Mouse (Mus musculus): ENCODE measurements at regions not wholly inside any gene's neighbourhood (a gene's known extent, or its start where the extent isn't known, plus 50 kb on each side); places are given as distances from the start of the nearest gene placed in this dataset.

GRCm38 (mm10) chr13:26594313-26594712 lies 175.7 kb downstream of the Hdgfl1 start:
- no peak for DNase-seq

GRCm38 (mm10) chr13:26593750-26594149 lies 176.2 kb downstream of the Hdgfl1 start:
- DNase-seq, result no peak

DNA sequence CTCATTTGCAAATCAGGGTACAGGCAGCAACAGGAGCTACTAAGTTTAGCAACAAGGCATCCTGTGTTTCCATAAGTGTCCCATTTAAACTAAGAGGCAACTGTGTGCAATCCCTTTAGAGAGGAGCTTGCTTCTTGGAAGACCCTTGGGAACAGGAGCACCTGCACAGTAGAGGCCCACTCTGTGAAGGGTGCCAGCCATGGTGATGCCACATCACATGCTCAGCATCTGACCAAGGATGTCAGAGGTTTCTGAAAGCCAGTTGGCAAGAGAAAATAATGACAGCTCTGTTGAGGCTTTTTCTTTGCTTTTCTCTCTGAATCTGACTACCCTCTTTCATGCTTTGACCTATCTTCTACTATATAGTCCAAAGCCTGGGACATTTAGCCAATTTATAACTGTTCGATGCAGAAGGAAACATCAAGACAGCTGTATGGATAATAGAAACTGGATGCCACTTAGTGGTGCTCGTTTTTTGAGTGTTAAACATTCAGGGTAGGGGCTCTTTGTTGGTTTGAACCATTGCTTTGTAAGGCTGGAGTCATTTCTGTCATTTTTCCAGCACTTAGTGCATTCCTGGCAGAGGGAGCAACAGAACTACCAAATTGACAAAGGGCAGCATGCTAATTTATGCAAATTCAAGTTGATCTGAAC lies 193.9 kb downstream of the Hdgfl1 start:
- no peak for DNase-seq

DNA sequence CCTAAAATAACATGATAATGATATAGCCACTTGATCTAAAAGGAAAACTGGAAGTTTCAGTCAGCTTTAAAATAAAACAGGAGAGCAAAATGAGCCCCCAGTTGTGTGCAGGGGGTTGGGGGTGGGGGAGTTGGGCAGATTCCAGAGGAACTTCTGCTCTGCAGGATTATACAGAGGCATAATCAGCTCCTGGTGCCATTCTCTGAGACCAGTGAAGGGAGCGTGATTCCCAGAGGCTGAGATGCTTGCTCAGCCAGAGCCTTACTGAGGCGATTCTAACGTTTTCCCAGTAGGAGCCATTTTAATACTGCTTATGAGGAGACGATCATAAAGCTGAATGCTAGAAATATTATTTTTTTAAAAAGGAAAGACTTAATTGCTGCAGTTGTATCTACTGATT lies 200.5 kb downstream of the Hdgfl1 start:
- DNase-seq, result no peak

GRCm38 (mm10) chr13:26564941-26565862 lies 204.8 kb downstream of the Hdgfl1 start:
- DNase-seq, result no peak

GRCm38 (mm10) chr13:26558366-26558765 lies 211.6 kb downstream of the Hdgfl1 start:
- DNase-seq, result no peak

- no peak for DNase-seq
These were observed 215.7 kb downstream of the Hdgfl1 start for GRCm38 (mm10) chr13:26554266-26554665.

DNA sequence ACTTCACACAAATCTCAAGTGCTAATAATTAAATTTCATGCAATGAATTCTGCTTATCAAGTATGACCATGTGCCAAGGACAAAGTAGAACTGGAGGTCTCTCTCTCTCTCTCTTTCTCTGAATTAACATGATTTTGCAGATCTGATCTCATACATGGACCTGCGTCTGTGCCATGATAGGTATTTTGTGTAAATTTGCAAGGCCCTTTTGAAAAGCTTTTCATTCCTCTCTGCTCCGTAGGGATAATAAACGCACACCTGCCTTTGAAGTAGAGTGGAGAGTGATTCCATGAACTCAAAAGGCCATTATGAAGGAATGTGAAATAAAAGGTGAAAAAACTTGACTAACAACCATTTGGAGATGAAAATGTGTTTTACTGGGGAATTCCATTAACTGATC lies 217.8 kb downstream of the Hdgfl1 start:
- DNase-seq, result no peak

- no peak for DNase-seq
These were observed 231.0 kb downstream of the Hdgfl1 start for GRCm38 (mm10) chr13:26538928-26539327.

DNA sequence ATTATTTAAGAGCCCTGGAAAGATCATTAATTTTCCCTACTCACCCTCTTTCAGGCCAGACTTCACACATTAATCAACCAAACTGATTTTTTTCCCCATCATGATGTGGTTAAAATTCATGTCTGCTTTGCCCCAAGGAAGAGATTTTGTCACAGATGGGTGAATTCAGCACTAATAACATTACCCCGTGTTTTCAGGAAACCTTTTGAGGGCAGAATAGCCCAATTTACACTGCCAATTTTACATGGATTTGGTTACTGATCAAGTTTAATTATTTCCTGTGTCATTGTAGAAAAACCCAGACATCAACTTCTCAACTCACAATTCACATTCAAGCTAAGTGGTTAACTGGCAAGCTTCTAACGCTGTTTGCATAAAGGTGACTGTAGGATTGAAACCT lies 233.4 kb downstream of the Hdgfl1 start:
- no peak for DNase-seq

DNA sequence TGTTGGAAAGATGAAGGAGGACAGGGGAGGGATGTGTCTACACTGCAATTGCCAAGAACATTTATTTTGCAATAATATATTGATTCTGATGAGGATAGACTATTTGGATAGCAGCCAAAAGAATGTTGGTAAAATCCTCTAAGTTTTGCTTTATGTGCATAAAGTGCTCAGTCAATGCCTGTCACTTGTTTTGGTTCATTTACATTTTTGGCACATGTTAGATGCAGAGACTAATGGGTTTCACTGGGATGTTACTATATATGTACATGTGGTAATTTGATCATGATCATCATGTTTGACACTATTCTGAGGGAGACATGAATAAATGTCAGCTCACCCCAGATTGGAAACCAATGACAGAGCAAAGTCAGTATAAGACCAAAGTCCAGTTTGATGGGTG lies 237.2 kb downstream of the Hdgfl1 start:
- DNase-seq, result no peak

- no peak for DNase-seq
These were observed 250.9 kb downstream of the Hdgfl1 start for GRCm38 (mm10) chr13:26519054-26519453.

- DNase-seq, result no peak
These were observed 251.5 kb downstream of the Hdgfl1 start for GRCm38 (mm10) chr13:26518425-26518824.

GRCm38 (mm10) chr13:26517646-26518045 lies 252.3 kb downstream of the Hdgfl1 start:
- DNase-seq, result no peak

- DNase-seq, result no peak
These were observed 259.5 kb downstream of the Hdgfl1 start for GRCm38 (mm10) chr13:26510448-26510847.

DNA sequence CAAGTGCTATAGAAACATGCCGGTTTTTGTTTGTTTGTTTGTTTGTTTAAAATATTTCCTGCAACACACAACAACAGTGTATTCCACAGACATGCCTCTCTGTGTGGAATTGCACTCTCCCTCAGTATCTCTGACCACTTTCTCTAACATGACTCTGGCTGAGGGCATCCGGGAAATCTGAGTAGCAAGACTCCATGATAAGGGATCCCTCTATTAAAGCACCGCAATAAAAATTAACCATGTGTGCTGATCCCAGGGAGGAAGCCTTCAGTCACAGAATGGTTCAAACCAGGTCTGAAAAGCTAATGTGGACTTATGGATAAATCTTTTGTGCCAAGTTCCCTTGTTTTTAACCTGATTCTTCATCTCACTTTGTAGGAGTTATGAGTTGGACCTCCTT lies 260.1 kb downstream of the Hdgfl1 start:
- DNase-seq, result no peak

DNA sequence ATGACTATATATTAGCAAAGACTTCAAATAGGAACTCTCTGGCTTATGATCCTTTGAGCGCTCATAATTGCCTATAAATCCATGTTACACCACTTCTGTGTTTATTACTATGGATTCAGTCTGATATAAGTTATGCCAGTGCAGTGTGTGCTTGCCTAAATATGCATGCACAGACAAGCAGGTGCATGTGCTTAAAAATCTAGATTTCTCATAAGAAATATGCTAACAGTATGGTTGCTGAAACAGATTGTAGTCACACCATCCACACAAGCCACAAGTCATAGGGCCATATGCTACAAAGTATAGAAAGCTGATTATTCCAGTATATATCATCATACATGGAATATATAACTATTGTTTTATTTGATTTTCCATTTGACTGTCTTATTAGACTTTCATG lies 266.2 kb downstream of the Hdgfl1 start:
- no peak for DNase-seq

DNA sequence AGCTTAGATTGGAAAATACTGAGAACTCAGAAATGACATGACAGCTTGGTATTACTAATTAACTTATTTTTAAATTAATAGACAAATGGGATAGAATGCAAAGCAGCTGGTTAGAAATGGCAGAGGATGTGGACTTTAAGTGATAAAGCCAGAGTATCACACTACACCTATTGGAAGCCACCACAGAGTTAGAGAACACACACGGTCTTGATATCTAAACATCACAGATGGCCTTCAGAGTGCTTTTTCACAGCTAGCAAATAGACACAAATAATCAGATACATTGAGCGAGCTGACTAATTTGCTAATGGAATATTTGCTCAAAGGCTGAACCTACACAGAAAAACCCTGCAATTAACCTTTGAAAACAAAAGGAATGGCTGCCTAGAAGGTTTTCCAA lies 272.9 kb downstream of the Hdgfl1 start:
- DNase-seq, result no peak

- DNase-seq, result no peak
These were observed 274.1 kb downstream of the Hdgfl1 start for GRCm38 (mm10) chr13:26495871-26496270.

- no peak for DNase-seq
These were observed 300.6 kb downstream of the Hdgfl1 start for GRCm38 (mm10) chr13:26469343-26469742.

- no peak for DNase-seq
These were observed 302.4 kb downstream of the Hdgfl1 start for GRCm38 (mm10) chr13:26467526-26467925.

DNA sequence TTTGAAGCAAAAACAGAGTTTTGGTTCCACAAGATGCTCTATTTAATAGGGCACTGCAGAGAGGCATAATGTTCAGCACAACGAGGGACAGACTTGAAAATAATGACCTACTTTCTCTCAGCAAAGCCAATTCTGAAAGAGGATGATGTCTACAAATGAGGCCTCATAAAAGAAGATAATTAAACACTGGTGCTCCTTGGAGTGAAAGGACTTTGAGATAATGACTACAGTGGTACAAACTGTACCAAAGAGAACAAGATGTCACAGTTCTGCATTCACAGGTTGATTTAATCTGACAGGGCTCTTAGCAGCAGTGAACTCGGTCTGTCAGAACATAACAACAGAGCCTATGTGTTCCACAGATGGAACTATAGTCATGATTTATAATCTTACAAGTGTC lies 305.4 kb downstream of the Hdgfl1 start:
- DNase-seq, result no peak

GRCm38 (mm10) chr13:26464096-26464495 lies 305.9 kb downstream of the Hdgfl1 start:
- DNase-seq, result no peak

- peak; percentile 6 for DNase-seq
These were observed 312.3 kb downstream of the Hdgfl1 start for GRCm38 (mm10) chr13:26457487-26458253.

All from kidney, adult 11 months (tissue).